Mouse (Mus musculus) 3T3-L1 (cell line): ENCODE data around the gene Chrna1.
A peak's percentile ranks its signal among the peaks of the same experiment; 100 is the strongest.
"Not testable (repeated sequence)": the region's sequence is repeated elsewhere in the genome, so short reads cannot be mapped to it uniquely, and the experiment has no call there.

Source experiments
- DNase-seq: peaks from one replicate; pipeline ENCODE4 v3.0.0-alpha.2; 2015; ENCODE audit warnings: low read depth, low spot score

Gene Chrna1

DNA sequence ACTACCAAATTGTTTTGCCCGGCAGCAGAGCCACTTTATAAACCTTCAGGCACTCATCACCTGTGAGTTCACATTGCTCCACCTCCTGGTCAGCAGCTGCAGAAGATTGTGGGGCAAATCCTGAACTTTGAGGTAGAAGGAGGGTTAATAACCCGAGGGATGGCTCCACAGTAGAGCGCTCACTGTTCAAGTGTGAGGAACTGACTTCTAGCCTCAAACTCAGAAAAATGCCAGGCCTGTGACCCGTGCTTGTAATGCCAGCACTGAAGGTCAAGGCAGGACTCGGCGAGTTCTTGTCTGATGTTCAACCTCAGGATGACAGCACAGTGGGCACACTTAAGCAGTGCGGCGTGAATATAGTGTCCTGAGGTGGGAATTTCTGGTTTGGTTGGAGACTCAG, 22.2 kb downstream of the Chrna1 start:
- DNase-seq: no peak

DNA sequence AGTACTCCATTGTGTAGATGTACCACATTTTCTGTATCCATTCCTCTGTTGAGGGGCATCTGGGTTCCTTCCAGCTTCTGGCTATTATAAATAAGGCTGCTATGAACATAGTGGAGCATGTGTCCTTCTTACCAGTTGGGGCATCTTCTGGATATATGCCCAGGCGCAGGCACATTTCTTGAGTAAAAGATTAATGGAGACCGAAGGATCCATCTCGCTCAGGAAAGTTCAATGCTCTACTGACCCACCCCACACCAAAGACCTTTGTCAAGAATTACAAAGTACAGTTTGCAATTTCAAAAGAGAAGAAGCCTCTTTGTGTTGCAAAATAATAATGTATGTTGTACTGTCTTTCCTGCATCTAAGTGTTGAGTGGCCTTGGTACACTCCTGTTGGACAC, 23.1 kb downstream of the Chrna1 start:
- DNase-seq: not testable (repeated sequence)

DNA sequence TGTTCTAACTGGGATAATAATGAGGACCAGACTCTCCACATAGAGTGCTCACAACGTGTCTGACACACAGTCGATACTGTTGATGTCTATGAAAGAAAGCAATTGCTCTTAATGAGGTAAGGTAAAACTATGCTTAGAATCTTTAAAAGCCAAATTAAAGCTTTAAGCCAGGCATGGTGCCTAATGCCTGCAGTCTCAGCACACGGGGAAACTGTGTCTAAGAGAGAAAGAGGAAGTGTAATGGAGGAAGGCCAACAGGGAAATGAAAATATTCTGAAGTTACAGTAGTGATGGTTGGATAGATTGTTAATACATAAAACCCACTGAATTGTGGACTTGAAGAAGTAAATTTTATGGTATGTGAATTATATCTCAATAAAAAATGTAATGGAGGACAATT, 25.7 kb downstream of the Chrna1 start:
- no peak for DNase-seq

DNA sequence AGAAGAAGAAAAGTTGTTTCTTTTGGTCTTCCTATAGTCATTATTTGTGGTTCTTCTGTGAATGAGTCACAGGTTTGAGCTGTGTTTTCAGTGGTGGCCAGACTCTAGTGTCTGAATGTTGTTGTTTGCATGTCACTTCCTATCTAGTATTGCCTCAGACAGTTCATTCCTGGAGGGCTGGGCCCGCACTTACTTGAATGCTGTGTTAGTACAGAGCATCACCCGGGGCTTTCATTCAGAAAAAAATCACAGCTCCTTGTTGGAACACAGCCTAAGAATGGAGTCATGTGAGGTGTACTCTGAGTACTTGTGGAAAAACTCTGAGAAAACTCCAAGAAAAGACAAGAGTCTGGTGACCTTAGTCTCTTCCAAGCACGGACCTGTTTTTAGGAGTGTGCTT, 27.2 kb downstream of the Chrna1 start:
- peak; percentile 91 for DNase-seq

DNA sequence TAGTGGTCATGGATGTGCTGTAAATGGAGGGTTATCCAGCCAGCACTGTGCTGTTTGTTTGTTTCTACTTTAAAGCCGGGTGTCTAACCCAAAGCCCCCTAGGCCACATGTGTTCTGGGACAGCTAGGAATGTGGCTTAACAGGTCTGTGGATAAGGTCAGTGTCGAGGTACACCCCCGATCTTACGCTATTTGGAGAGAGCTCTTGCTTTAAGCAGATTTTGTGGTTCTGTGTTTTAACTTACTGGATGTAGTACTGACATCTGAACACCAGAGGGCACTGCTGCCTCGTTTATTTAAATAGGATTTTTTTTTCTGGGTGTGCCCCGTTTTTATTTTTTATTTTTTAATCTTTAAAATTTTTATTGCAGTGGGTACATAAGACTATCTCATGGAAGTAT, 29.4 kb downstream of the Chrna1 start:
- peak; percentile 86 for DNase-seq

DNA sequence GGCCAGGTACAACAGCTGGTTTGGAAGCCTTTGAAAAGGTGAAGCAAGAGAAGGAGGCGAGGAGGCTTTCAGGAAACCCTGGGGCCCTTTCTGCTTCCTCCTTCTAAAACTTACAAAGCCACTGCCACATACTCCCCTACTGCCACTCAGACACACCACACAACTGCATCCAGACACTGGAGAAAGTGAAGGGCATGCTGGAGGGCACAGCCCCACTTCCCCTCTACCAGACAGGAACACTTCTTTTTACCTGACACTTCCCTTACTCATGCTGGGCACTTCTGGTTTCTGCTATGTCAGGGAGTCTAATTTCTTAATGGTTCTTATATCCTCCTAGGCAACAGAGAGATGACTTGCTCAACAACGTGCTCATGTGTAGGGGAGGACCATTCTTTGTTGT, 31.6 kb downstream of the Chrna1 start:
- DNase-seq: no peak

DNA sequence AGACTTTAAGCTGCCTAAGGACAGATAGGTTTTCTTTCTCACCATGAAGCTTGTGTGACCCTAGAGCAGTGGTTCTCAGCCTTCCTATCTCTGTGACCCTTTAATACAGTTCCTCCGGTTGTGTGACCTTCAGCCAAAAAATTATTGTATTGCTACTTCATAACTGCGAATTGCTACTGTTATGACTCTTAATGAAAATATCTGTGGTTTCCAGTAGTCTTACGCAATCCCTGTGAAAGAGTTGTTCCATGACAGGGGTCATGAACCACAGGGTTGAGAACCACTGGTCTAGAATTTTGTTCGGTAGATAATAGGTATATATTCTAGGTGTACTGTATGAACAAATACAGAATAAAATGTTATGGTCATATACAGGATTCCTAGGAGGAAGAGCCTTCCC, 32.9 kb downstream of the Chrna1 start:
- peak; percentile 74 for DNase-seq

DNA sequence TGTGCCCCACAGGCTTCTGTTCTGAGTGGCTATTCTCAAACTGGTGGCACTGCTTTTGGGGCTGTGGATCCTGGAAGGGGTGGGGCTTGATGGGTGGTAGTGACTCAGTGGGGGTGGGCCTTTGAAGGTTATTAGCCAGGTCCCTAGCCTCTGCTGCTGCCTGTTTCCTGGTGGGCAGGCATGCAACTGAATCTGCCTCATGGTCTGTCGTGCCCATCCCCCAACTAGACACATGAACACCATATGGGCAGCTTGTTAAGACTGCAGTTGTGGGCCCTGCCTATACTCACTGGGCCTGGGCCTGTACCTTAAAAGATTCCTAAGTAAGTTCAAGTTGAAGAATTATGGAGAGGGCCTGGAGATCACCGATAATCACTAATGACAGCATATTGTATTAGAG, 34.6 kb downstream of the Chrna1 start:
- no peak for DNase-seq

DNA sequence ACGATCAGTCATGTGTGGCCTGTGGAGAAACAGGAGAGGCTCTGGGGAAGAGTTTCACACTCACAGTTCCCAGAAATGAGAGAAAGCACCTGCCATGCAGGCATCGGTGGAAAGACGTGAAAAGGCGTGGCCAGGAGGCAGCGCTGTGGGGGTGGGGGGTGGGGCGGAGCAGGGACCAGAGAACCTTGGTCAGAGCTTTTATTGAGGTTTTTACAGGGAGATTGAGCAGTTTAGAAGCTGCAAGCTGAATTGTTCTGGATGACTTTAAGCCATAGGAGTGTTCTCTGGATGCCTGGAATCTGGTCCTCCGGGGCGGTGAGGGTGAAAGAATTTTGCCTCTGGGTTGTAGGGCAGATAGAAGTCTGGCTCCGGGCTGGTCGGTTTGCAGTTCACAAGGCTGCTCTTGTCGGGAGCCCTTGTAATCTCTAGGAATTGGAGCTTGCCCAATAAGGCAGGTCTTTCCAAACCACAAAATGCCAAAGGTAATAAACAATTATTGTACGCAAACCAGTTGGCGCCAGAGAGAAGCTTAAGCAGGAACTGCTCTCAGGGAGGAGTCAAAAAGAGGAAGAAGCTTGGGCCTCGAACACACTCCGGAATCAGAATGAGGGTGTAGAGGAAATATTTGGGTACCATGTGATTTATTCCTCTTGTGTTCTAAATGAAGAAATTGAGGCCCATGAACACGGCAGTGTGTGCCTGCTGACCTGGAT, 39.5 kb downstream of the Chrna1 start:
- peak; percentile 26 for DNase-seq

DNA sequence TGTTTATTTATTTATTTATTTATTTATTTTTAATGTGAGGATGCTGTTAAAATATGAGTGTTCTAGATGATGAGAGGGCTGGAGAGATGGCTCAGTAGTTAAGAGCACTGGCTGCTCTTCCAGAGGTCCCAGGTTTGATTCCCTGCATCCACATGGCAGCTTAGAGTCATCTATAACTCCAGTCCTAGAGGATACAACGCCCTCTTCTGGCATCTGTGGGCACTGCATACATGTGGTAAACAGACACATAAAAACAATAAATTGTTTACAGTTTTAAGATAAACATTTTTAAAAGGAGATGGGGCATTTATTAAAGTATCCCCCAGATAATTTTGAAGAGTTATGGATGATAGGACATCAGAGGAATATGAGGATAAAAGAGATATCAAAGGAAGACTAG, 40.4 kb downstream of the Chrna1 start:
- no peak for DNase-seq

DNA sequence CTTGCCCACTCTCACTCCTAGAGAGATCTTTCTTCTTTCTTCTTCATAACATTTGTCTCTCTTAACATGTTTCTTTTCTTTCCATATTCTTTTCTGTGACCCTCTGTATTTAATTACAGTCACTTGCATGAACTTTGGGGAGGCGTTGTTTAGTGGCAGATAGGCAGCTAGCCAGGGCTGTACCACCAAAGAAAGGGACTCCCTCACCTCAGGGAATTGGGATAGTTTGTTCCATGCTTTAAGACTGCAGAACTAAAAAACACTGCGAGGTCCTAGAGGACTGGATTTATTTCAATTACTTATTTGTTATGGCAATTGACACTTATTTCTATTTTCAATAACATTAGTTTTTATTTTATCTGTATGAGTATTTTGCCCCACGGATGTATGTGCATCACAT, 41.0 kb downstream of the Chrna1 start:
- DNase-seq: no peak

DNA sequence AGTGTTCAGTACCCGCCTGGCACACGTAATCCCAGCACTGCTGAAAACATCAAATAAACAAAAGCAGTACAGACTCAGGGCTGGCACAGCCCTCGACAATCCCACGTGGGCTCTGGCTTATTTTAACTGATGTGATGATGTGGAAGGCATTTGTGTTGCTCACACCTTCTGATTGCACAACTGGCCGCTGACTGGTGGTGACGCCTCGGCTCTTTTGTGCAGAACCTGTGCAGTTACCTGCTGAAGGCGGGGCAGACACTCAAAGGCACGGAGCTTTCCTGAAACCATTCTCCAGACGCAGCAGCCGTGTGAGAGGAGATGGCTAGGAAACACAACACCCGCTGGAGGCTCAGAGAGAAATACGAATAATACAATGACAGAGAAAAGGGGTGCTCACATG, 41.5 kb downstream of the Chrna1 start:
- DNase-seq: no peak

DNA sequence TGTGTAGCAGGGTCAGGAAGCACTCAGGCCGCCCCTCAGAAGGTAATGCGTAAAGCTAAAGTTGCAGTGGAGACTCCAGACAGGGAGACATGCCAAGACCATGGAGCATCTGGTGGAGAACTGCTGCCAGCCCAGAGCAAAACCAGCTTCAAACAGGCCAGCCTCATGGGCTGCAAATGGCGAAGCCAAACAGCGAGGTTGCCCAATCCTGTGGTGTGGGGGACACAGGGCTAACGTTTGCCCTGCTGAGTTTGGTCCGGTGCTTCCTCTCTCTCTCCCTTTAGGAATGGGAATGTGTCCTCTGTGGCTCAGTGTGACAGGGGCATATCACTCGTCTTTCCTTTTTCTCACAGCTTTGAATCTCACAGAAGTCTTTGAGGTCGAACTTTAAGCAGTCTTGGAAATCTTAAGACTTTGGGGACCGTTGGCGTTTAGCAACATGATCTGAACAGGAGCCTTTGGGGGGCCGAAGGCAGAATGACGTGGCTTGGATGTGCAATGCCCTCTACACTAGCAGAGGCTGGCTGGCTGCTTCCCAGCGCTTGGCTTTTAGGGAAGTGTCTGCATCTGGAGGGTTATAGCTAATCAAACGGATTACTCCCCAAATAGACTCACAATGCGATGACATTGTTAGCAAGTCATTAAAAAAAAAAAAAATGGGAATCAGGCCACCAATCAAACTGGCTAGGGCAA, 43.9 kb downstream of the Chrna1 start:
- no peak for DNase-seq

DNA sequence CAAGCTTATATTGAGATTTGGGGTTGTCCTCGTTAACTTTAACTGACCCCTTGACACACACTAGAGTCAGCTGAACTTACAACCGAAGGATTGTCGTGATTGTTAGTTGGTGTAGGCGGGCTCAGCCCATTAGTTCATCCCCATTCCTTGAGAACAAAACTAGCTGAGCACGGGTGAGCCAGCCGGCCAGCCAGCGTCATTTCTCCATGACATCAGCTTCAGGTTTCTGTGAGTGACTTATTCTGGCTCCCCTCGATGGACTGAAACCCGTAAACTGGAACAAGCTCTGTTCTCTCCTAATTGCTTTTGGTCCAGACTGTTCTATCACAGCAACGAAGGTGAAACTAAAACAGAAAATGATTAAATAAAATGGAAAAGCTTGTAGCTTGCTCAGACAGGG, 45.4 kb downstream of the Chrna1 start:
- no peak for DNase-seq

DNA sequence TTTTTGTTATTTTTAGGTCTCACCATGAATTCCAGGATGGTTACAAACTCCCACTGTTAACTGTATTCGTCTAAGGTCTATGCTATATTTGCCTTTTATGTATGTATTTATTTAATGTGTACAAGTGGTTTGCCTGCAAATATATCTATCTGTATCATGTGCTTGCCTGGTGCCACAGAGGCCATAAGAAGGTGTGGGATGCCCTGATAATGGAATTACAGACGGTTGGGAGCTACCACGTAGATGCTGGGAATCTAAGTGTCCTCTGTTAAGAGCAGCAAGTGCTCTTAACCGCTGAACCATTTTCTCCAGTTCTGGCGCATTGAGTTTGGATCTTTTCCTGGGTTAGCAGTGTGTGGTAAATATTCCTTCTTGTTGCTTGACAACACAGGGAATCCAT, 49.7 kb downstream of the Chrna1 start:
- no peak for DNase-seq

DNA sequence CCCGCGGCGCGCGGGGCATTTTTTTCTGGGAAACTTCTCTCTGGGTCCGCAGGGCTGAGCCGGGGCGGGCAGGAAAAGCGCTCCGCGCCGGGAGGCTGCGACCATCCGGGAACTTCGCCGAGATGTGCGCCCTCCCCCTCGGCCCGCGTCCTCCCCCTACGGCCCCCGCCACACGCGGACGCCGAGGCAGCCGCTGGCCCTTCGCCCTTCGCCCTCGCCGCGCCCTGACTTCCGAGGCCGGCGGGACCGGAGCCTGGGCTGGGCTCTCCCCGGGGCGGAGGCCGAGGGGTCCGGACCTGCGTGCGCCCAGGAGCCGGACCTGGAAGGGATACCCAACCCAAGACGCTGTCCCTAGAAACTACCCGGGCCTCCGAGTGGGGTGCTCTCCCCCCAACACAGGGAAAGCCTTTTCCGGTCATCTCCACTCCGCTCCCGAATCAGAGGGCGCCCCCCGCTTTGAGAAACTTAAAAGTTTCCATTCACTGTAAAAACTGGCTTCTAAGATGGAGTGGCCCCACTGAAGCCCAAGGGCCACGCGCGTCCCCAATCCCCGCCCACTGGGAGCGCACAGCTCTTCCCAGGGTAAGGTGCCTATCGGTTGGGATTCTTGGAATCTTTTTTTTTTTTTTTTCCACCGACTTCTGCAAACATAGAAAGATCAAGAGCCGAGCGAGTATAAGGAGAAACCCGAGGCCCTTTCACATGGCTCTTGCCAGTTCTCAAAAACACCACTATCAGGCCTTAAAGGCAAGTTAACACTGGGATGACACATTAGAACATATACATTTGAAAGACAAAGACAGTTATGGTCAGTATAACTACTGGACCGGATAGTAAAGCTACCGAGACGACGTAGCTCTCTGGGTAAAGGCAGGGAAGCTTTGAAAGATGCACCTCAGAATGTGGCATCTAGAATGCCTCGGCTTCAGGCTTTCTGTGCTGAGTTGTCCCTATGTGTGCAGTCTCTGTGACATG, 50.5 kb downstream of the Chrna1 start, which contains the start of gene Wipf1:
Gene Wipf1, minus strand, starts transcription at position 379 of the 975 bp plus-strand sequence.
- DNase-seq: peak; percentile 74

DNA sequence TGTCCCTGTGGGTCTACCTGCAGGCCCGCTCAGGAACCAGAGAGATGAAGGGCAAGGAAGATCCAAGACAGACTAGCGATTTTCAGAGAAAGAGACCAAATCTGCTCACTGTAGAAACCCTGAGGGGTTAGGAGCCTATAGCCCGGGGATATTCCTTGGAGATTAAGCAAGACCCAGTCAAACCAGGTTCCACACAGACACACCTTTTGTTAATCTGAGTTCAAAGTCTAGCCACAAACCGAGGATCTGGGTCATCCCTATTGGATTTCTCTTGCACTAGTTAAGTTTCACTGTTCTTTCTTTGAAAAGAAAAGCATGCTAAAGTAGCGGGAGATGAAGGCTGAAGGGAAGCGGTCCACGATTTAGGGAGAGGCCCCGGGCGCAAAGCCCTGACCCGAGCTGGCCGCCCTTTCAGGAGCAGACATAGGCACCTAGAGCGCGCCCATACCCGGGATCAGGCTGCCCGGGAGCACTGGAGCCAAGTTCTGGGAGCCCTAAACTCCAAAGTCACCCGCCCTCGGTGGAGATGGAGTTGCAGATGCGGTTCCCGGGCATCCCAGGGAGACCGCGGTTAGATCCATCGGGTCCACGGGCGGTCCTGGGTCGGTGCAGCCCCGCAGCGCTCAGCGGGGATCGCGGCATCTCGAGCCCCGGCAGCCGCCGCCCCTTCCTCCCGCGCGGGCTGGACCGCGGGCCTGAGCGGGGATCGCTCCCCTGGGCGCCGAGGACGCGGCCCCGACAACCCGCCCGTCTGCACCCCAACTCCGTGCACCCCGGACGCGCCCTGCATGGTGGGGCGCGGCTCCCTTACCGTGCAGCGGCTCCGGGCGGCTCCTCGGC, 51.4 kb downstream of the Chrna1 start:
- peak; percentile 59 for DNase-seq

DNA sequence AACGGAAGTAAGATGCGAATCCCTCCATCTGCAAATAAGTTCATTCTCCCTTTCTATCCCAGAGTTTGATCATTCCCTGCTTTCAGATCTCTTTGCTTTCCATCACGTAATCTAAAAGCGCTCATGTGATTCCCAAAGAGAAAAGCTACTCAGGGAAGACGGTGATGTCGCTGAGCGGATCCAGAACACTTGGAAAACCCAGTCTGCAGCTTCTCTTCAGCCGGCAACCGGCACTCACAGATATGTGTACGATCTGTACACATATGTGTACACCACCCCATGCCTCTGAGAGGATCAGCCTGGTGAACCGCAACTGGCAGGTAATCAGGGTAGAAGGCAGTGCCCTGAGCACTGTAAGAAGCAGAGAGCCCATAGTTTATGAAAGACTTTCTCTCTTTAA, 52.2 kb downstream of the Chrna1 start:
- DNase-seq: peak; percentile 52

DNA sequence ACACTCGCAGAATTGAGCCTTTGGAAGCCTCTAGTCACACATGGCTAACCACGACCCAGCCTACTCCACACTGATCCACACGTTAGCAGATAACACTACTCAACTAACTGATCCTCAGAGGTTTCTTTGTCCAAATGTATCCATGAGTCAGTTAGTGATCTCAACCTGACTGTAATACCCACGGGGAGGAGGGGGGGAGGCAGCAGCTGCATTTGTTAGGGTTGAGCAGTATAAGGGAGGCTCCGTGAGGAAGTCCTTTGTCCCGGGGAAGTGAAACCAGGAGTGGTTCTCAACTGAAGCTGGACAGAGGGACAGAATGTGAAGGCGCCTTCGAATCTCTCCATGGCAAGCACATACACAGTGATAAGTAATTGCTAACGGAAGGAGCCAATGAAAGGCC, 53.4 kb downstream of the Chrna1 start:
- DNase-seq: peak; percentile 87

DNA sequence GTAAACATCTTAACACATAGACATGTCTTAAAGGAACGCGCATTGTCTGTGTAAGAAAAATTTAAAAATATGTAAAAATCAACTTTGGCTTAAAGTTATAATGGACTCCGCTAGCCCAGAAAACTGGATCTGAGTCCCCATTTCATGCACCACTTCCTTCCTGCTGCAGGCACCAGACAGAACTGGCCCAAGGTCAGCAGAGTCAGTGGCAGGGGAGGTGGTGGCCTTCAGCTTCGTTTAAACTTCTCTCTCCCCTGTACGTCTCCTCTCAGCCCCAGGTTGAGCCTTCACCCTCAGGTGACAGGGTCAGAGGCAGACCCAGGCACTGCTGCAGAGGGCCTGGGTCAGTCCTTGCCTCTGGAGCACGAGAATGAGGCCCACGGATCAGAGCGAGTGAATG, 57.2 kb downstream of the Chrna1 start:
- no peak for DNase-seq

DNA sequence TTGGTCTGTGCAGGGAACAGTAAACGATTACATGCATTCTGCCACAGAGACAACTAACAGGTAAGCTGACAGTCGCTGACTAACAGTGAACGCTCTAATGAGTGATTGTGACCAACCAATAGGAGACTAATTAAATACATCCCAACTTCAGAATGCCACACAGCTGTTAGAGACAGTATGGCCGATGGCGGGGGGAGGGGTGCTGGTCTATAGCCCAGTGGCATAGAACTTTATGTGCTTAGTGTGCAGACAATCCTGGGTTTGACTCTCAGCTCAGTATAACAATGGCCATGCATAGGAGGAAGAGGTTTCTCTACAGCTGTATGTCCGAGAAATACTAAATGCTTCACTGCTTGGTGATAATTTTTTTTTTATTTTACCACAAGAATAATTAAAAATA, 57.8 kb downstream of the Chrna1 start:
- no peak for DNase-seq
